Mouse (Mus musculus) cerebral cortex, adult 2 months (tissue): ENCODE measurements around the gene Zfp523.

Experiments
- WGBS: fragments of 180-500 bp; shearing (Covaris S2); methylation state at CpG from one replicate; pipeline ENCODE4 v1.1.7; 2018; 5-methylcytosine and 5-hydroxymethylcytosine counted together

Gene Zfp523

DNA sequence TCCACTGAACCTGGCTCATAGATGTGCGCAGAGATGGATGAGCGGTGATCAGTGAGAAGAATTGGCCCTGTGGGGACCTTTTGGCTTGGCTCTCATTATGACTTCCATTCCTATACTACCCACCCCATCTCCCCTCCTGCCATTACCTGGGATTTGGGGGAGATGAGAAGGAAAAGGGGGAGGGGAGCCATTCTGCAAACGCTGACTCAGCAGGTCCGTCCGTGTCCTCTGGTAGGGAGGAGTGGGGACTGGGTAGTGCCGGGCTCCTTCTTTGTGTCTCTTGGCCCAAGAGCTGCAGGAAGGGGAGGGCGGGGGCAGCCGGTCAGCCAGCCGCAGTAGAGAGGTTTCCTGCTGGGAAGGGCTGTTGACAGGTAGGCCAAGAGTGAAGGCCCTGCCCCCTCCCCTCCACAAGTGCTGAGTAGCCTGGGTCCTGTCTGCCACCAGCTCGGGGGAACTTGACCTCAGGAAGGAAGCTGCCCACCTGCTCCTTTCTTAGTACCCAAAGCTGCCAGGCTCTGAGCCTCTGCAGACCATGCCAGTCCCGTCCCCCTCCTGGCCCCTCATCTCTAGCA lies 15.5 kb upstream of the Zfp523 start:
- 37% methylated on average over 11 of the region's 11 CpGs for WGBS

DNA sequence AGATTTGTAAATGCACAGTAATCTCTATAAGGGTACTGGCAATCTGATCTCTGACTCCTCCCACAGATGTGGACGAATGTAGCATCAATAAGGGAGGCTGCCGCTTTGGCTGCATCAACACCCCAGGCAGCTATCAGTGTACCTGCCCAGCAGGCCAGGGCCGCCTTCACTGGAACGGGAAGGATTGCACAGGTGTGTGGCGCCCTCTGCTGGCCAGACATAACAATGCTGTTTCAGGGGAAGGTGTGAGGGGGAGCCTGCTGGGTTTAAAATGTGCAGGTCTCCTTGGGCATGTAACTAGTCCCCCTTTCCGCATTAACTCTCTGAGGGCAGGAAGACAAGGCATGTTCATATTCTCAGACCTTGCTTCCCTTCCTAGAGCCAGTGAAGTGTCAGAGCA lies 13.3 kb upstream of the Zfp523 start:
- 6% methylated on average over 6 of the region's 6 CpGs for WGBS

DNA sequence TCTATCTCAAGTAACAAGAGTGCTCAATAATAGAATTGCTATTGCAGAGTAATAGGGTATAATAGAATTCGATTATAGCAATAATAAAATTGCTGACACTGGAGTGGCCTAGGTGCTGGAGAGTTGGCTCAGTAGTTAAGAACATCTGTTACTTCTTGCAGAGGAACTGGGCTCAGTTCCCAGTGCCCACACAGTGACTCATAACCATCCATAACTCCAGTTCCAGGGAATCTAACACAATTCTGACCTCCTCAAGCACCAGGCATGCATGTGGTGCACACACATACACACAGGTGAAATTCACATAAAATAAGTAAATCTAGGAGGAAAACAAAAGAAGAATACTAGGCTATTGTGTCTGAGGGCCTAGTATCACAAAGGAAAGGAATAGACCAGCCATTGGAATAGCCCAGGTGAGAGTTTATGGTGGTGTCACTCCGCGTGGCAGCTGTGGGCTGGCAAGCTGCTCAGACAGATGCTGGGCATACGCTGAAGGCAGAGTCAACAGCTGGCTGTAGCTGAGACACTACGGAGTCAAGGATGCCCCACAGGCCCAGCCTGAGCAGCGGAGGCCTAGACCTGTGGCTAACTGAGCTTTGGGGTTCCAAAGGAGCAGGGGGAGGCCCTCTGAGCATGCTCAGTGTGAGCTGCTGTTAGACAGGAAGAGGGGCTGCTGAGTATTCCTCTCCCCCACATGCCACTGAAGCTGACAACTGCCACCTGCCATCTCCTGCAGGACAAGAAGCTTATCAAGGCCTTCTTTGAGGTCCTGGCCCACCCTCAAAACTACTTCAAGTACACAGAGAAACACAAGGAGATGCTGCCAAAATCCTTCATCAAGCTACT lies 6.2 kb upstream of the Zfp523 start:
- 74% methylated on average over 6 of the region's 6 CpGs for WGBS

DNA sequence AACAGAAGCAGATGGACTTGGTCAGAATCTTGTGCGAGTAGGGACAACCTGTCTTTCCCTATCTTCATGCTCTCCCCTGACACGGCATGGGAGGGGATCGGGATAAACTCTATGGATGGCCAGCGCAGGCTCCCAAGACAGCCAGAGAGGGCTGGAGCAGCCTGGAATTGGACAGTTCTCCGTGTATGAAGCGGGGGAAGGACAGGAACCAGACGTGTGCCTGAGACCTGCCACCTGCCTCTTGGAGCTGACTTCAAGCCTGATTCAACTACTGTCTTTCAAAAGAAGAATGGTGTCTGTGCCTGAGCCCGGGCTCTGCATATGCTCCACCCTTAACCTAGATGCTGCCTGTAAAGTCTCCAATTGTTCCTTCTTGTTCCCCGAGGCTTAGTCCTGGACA lies 4.2 kb upstream of the Zfp523 start:
- 64% methylated on average over 9 of the region's 9 CpGs for WGBS

DNA sequence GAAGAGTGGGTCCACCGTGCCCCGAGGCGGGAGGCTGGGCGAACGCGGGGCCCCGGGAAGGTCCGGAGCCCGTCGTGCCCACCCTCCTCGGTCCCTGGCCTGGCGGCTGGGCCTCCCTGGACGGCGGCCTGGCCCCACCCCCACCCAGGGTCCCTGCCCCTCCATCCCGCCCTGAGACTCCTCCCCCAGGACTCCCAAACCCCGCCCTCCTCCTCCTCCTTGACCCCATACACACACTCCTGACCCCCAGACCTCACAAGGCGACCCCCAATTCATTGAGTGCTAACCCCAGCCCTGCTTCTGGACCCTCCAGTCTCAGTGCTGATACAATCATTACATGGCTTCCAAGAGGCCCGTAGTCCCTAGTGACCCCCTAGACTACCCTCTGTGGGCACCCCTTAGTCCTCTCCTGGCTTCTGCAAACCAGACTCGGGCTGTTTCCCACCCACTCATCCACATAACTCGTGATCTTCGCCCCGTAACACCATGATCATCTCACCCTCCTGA lies 664 bp downstream of the Zfp523 start:
- WGBS, result 14% methylated on average over 6 of the region's 22 CpGs

DNA sequence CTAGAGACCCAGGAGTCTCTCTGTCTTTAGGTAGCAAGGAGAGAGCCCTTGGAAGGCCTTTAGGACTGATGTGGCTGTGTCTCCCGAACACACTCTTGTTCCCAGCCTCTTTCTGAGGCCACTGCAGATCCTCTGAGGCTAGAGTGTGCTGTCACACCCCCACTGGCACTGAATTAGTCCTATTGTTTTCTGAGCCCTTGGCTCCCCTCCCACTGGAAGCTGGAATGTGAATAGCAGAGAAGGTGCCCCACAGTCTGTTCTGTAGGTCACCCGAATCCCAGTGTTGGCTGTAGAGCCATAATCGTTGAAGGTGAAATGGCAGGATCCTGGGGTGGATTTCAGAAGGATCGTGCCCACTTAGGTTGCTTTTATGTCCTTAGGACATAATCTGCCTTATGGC lies 3.4 kb downstream of the Zfp523 start:
- 53% methylated on average over 4 of the region's 4 CpGs for WGBS

DNA sequence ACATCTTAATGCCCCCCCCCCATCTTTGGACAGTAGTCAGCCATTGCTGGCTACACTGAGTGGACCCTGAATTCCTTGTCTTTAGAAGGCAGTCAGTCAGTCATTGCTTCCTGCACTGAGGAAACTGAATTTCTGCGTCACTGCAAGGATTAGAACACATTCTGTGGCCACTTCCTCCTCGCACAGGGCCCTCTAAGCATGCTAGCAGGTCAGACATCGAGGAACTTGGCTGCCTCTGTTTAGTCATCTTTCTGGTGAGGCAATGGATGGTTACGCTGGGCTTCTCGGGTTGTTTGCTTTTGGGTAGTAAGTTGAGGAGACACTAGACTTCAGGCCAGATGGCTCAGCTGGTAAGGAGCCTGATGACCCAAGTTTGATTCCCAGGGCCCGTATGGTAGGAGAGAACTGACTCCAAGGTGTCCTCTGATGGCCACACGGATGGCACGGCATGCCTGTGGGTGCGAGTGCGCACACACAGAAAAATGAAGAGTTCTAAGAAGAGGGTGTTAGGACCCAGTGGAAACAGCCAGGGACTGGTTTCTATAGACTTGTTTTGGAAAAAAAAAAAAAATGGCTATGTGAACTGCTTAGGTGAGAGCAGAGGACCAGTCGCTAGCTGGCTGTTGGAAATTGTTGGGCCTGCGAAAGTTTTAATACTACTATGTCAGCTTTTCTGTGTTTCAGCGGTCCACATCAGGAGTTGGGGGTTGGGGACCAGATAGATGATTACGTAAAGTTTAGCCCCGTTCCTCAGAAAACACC lies 4.0 kb downstream of the Zfp523 start:
- WGBS, result 80% methylated on average over 15 of the region's 15 CpGs

DNA sequence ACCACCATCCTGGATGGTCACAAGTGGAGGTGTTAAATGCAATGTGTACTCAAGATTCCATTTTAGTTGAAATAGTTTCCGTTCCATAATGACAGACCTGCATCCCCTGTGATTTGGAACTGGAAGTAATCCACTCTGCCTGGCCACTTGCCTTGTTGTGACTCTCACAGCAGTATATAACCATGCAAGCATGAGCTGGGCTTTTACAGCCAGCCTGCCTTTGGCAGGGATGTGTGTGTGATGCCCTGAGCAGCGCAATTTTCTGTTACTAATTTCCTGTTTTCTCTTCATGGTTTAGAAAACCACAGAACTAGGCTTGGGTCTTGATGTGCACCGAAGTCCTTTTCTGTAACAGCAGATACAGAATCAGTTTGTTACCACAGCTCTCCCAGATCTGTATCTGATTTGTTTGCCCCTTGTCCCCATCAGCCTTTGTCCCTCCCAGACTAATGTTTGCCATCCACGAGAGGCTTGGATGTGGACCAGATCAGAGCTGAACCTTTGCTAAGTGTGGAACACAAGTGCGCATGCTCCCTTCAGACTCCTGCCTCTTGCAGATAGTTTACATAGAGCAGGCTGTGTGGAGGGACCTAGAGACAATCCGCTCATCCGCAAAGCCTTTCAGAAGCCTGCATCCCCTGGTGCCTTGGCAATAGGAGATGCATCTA lies 8.2 kb downstream of the Zfp523 start:
- WGBS, result 71% methylated on average over 7 of the region's 7 CpGs

DNA sequence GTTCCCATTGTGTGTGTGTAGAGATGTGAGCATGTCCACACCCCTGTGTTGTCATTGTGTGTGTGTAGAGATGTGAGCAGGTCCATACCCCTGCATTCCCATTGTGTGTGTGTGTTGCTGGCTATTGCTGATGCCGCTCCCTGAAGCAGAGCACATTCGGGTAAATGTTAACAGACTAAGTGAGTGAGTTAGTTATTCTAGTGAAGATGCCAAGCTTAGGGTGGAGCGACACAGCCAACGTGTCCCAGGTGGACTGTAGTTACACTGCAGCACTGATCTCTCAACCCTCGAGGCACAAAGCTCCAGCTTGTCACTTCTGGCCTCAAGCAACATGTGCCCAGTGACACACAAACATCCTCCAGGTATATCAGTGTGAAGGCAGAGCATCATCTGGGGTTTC lies 11.4 kb downstream of the Zfp523 start:
- 91% methylated on average over 5 of the region's 5 CpGs for WGBS

DNA sequence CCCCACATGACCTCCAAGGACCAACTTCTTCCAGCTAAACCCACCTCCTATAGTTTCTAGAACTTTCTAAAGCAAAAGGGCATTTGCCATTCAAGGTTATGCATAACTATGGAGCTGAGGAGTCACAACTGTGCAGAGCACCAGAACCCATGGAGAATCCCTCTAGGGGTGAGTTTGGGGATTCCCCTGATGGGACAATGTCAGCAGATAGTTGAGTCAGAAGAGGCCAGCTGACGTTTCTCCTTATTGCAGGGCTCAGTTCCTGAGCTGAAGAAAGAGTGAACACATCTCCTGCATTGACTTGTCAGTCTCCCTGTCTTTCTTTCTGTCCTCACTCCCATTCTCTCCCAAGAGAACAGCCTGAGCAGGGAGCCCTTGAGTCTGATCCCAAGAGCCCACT lies 15.8 kb downstream of the Zfp523 start:
- WGBS, result 61% methylated on average over 1 of the region's 1 CpGs

DNA sequence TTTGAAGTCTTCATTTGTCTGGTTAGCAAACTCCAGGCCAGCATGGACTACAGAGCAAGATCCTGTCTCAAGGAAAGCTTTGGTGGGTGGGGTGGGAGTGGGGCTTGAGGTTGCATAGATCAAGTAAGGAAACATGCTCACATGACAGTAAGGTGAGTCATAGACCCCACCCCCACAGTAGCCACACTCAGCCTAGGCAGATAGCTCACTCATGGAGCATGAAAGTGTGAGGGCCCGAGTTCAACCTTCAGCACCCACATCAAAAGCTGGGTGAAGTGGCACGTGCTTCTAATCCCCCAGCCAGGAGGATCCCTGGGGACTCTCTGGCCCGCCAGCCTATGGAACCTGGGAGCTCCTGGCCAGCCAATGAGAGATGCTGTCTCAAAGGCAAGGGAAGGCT lies 16.6 kb downstream of the Zfp523 start:
- 68% methylated on average over 3 of the region's 3 CpGs for WGBS

DNA sequence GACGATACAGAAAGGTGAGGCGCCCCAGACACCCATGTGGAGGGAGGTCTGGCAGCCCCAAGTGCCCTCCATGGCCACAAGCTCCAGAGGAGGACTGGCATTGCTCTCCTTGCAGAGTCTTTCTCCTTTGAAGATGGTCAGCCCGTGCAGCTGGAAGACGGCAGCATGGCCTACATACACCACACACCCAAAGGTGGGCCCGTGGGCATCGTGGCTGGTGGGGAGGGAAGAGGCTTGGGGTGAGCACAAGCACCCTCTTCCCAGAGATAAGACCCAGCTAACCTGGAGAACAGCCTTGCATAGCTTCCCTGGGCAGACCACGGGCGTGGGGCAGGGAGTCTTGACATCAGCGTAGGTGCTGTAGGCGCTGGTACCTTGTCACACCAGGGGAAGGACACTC lies 18.1 kb downstream of the Zfp523 start:
- 99% methylated on average over 10 of the region's 10 CpGs for WGBS

DNA sequence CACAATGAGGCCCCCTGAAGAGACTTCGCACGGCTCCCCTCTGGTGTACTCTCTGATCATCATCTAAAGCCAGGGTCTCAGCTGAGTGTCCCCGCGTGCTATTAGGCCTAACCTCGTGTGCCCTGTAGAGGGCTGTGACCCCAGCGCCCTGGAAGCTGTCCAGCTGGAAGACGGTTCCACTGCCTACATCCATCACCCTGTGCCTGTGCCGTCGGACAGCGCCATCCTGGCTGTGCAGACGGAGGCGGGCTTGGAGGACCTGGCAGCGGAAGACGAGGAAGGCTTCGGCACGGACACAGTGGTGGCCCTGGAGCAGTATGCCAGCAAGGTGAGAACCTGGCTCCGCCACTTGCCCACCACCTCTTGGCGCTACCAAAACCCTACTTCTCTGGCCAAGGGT lies 20.7 kb downstream of the Zfp523 start:
- WGBS, result 79% methylated on average over 18 of the region's 18 CpGs

DNA sequence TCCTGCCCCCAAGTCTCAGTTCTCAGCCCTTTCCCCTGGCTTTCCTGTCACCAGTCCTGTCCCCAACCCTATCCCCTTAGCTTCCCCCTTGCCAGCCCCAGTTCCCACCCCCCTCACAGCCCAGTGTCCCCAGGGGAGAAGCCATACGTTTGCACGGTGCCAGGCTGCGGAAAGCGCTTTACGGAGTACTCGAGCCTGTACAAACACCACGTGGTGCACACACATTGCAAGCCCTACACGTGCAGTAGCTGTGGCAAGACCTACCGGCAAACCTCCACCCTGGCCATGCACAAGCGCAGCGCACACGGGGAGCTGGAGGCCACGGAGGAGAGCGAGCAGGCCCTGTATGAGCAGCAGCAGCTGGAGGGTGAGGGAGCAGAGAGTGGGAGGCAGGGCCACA lies 25.1 kb downstream of the Zfp523 start:
- WGBS, result 77% methylated on average over 14 of the region's 14 CpGs

DNA sequence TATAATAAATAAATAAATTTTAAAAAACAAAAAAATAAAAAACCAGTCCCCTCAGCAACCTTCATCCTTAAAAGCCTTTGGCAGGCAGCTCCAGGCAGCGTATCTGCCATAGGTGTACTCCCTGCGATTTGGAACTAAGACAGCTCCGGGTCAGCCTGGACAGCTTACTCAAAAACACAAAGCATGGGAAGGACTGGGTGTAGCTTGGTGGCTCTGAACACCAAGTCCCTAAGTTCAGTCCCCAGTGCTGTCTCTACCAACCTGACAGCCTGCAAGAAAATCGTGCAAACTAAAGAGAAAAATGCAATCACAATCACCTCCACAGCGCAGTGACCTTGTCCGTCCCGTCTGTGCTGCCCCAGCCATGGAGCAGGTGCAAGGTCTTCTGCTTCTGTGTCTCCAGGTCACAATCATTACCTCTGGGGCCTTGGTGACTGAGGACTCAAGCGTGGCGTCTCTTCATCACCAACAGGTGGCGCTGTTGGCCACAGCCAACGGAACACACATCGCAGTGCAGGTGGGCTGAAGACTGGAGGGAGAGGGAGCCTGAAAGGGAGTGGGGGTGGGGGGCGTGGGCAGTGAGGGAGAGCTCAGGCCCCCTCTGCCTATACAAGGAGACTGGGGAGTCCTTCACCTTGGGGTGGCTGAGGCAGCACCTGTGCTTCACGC lies 27.3 kb downstream of the Zfp523 start:
- WGBS, result 45% methylated on average over 14 of the region's 14 CpGs

DNA sequence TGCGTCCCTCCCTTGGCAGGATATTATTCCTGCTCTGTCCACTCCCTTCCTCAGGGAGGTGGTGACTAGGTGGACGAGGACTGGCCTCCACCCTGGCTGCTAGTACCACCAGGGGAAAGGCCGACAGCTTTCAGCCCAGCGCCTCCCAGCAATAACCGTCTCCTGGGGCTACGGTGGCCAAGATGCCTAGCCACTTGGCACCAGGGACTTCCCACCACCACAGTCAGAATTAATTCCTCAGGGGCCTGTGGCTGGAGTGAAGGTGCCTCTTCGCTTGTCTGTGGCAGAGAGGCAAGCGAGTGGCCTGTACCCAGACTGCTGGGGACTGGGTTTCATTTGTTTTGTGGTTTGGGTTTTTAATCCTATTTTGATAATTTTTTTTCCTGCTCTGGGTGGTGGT lies 28.5 kb downstream of the Zfp523 start:
- WGBS, result 90% methylated on average over 8 of the region's 8 CpGs

DNA sequence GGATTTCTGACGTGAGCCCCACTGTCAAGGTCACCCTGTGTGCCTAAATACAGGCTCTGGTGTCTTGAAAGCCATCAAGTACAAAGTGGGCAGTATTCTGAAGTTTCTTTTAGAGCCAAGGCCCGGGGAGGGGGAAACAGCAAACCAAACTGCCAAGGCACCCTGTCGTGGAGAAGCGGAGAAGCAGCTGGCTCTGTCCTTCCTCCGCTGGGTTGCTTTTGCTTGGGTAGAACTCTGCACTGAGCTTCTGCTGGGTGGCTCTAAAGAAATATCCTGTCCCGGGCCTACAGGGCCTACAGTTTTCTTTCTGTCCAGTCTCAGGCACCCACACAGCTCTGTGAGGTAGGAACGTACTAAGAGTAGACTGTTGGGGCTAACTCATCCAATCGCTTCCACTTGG lies 30.2 kb downstream of the Zfp523 start:
- 65% methylated on average over 8 of the region's 8 CpGs for WGBS

DNA sequence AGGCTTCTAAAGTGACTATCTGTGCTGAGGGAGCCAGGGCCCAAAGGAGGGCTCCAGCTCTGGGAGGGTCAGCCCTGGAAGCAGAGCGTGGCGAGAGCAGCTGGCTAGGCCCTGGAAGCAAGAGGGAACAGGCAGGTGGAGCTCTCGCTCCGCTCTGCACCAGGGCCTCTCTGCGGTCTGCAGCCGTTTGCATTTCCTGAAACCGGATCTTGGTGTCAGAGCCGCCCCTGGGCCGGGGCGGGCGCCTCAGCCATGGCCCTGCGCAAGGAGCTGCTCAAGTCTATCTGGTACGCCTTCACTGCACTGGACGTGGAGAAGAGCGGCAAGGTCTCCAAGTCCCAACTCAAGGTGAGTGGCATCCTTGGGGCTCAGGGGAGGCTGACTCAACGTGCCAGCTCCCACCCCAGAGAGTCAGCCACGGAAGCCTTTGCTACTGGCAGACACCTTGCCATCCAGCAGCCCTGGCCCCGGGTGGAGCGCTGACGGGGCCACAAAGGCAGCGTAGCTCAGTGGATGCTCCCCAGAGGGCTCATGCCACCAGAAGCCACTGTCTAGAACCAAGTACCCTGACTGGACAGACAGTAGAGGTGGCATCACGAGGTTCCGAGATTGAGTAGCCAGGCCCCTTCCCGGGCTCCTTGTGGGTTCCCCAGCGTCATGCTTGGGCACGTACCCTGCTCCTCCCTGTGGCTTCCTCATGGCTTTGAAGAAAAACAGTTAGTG lies 30.8 kb downstream of the Zfp523 start, which contains the start of gene Def6:
Gene Def6, plus strand, starts transcription at position 188 of the 723 bp plus-strand sequence.
- 40% methylated on average over 26 of the region's 26 CpGs for WGBS

DNA sequence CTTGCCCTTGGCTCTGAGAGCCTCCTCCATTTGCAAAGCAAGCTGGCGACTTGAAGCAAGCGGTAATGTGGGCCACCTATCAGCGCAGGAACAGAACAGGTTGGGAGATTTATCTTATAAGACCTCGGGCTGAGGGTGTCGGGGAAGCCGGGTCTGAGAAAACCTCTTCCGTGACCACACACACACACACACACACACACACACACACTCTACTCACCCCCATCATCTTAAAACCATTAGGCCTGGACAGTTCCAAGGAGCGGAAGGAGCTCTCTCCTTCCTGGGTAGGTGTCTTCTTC lies 31.3 kb downstream of the Zfp523 start:
- WGBS, result 80% methylated on average over 8 of the region's 8 CpGs

DNA sequence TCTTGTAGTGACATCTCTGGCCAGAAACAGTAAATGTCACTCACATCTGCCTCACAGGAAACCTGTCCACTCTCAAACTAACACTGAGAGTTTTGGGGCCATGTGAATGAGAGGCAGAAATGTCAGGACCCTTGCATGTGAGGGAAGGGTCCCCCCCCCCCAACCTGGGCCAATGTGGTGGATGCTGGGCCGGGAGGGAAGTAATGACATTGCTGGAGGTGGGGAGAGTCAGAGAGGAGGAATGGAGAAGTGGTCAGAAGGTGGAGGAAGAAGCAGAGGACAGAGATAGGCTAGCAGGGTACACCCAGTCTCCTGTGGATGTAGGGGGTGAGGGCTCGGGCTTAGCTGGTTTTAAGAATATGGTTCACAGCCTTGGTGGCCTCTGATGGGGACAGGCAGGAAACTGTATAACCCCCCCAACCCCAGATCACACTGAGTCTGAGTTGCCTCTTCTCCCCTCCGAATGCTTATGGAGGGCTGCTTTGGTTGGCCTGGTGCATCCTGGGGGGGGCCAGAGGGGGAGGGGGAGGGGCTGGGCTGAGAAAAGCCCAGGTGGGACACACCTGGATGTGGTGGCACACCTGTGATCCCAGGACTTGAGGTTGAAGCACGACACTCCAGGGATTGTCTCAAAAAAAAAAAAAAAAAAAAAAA lies 32.7 kb downstream of the Zfp523 start:
- 70% methylated on average over 4 of the region's 4 CpGs for WGBS
